Mouse (Mus musculus) spleen, adult 2 months (tissue): ENCODE results near the gene Ier5. TPM values are rescaled to one million over a fixed set of nuclear protein-coding genes. Genes with fewer than 3 reads are reported as not detected.
A peak's percentile ranks its signal among the peaks of the same experiment; 100 is the strongest.

Experiments used
- DNase-seq, 2 experiments: peaks; one replicate each; pipeline versions ENCODE4 v3.0.0 to v3.0.0-alpha.2; 2012 to 2021; ENCODE audit warnings: low spot score in 2 of 2, low read depth in 1 of 2
- H3K27ac ChIP-seq: fragments of 200-500 bp; 2 replicates; pipeline ENCODE4 v1.5.1; 2012; ENCODE audit warnings: low read length, inconsistent platforms; ENCODE audit not compliant: insufficient read depth
- H3K27me3 ChIP-seq: fragments of 200-500 bp; 2 replicates; pipeline ENCODE4 v1.6.1; 2012; ENCODE audit warnings: mild to moderate bottlenecking, moderate library complexity, low read length, inconsistent platforms; ENCODE audit not compliant: control insufficient read depth, insufficient read depth
- H3K36me3 ChIP-seq: fragments of 200-500 bp; 2 replicates; pipeline ENCODE4 v1.6.1; 2012; ENCODE audit warnings: mild to moderate bottlenecking, low read length, inconsistent platforms; ENCODE audit not compliant: control insufficient read depth, insufficient read depth
- H3K4me1 ChIP-seq: fragments of 200-500 bp; 2 replicates; pipeline ENCODE4 v1.6.1; 2011; ENCODE audit warnings: inconsistent platforms; ENCODE audit not compliant: control insufficient read depth, insufficient read depth, insufficient read length
- H3K4me3 ChIP-seq: fragments of 200-500 bp; 2 replicates; pipeline ENCODE4 v1.5.1; 2011; ENCODE audit warnings: mild to moderate bottlenecking, inconsistent platforms; ENCODE audit not compliant: insufficient read depth, insufficient read length; ENCODE audit errors: extremely low read depth
- CTCF ChIP-seq: fragments of 200-500 bp; IDR thresholded peaks from 2 replicates; pipeline ENCODE4 v1.5.1; 2011; ENCODE audit warnings: mild to moderate bottlenecking, inconsistent platforms; ENCODE audit not compliant: insufficient read depth, insufficient read length, insufficient replicate concordance; ENCODE audit errors: extremely low read depth
- POLR2A ChIP-seq: fragments of 200-500 bp; IDR thresholded peaks from 2 replicates; pipeline ENCODE4 v1.6.1; 2011; ENCODE audit warnings: low read depth, low read length, inconsistent platforms
- WGBS: fragments of 180-500 bp; shearing (Covaris S2); methylation state at CpG from one replicate; pipeline ENCODE4 v1.1.7; 2018; 5-methylcytosine and 5-hydroxymethylcytosine counted together
- polyA plus RNA-seq: library from polyadenylated mRNA; depleted of rRNA; stranded (reverse); fragments of >200 nt; gene quantifications from 2 replicates; pipeline ENCODE4 v1.2.3, GENCODE M21; 2012; rRNA removed

Gene Ier5
- polyA plus RNA-seq, 1 experiment: 47.7 TPM

- 17% methylated on average over 5 of the region's 5 CpGs for WGBS
- peak overlapping the region; percentile 14; the same call in 1 of the 2 replicates for H3K4me3 ChIP-seq
- TF ChIP-seq CTCF: no peak
- peak; percentile 39; the same call in 1 of the 2 replicates for TF ChIP-seq POLR2A
- no peaks in the 10 kb centered on the region for H3K36me3 ChIP-seq
- H3K27ac ChIP-seq: peak overlapping the region; percentile 87
- H3K27me3 ChIP-seq: no peaks in the 10 kb centered on the region
- peaks cover 37% of the 10 kb centered on the region for H3K4me1 ChIP-seq
- DNase-seq: peak; percentile 73 to 84
Measured at GRCm38 (mm10) chr1:155050174-155050573, 49.3 kb downstream of the Ier5 start.

- Histone ChIP-seq H3K27ac (no peak overlapping the region), H3K4me3 (no peak overlapping the region), H3K36me3 (no peaks in the 10 kb centered on the region), H3K27me3 (no peaks in the 10 kb centered on the region), H3K4me1 (peaks cover 34% of the 10 kb centered on the region)
- 5% methylated on average over 5 of the region's 5 CpGs for WGBS
- DNase-seq: peak in 1 of 2 experiments; percentile 93
- TF ChIP-seq CTCF (peak; percentile 99), POLR2A (no peak)
Measured at GRCm38 (mm10) chr1:155048947-155049346, 50.5 kb downstream of the Ier5 start.

Other genes with a start within 250 kb of the Ier5 start
- 4.5 and 7.0 TPM in 2 replicates for gene Cacna1e, start 215.1 kb downstream of the Ier5 start, polyA plus RNA-seq
- gene Mr1, start 47.2 kb upstream of the Ier5 start, polyA plus RNA-seq: 1.7 and 2.2 TPM in 2 replicates
- 35.0 and 45.6 TPM in 2 replicates for gene Stx6, start 59.1 kb upstream of the Ier5 start, polyA plus RNA-seq
- gene BC034090, start 144.8 kb upstream of the Ier5 start, polyA plus RNA-seq: 2.7 and 3.3 TPM in 2 replicates